Mouse (Mus musculus) olfactory bulb, adult 2 months (tissue): ENCODE data around the gene Lgals7.

Experiments
- CTCF ChIP-seq: fragments of 200-500 bp; IDR thresholded peaks from 2 replicates; pipeline ENCODE4 v1.5.1; 2012; ENCODE audit warnings: low read depth, mild to moderate bottlenecking, low read length, moderate library complexity; ENCODE audit not compliant: insufficient read depth
- POLR2A ChIP-seq: fragments of 200-500 bp; IDR thresholded peaks from 2 replicates; pipeline ENCODE4 v1.6.1; 2012; ENCODE audit warnings: mild to moderate bottlenecking, low read depth, low read length, moderate library complexity; ENCODE audit not compliant: insufficient read depth

DNA sequence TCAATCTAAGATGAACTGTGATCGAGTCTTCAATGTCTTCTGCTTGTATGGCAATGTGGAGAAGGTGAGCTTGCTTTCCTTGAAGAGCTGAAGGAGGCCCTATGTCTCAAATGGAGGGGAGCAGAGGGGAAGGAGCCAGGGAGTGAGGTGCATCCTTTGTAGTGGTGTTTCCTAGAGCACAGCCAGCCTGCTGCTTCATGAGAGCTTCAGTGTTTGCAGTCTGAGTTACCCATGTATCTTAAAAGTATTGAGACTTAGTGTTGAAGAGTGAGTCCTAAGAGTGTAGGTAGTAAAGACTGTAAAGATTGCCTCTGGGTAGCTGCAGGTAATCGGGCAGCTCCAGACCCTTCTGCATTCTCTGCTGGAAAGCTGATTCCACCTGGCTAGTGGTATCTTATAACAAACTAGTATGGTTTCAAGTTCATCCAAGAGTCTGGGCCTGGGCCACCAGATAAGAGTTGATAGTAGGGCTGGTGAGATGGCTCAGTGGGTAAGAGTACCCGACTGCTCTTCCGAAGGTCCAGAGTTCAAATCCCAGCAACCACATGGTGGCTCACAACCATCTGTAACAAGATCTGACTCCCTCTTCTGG, 44.7 kb upstream of the Lgals7 start:
- TF ChIP-seq POLR2A (no peak), CTCF (no peak)
